Mouse (Mus musculus) testis, adult 2 months (tissue): ENCODE data around the gene Nelfcd. TPM values are rescaled to one million over a fixed set of nuclear protein-coding genes. Genes with fewer than 3 reads are reported as not detected.

ENCODE experiments used
- H3K27ac ChIP-seq: fragments of 200-500 bp; 2 replicates; pipeline ENCODE4 v1.5.1; 2012; ENCODE audit warnings: low read depth, low read length; ENCODE audit not compliant: control insufficient read depth, insufficient read depth
- H3K27me3 ChIP-seq: fragments of 200-500 bp; 2 replicates; pipeline ENCODE4 v1.6.1; 2012; ENCODE audit warnings: mild to moderate bottlenecking, low read length, moderate library complexity; ENCODE audit not compliant: control insufficient read depth, insufficient read depth
- H3K36me3 ChIP-seq: fragments of 200-500 bp; 2 replicates; pipeline ENCODE4 v1.6.1; 2012; ENCODE audit warnings: mild to moderate bottlenecking, low read length; ENCODE audit not compliant: control insufficient read depth, insufficient read depth
- H3K4me1 ChIP-seq: fragments of 200-500 bp; 2 replicates; pipeline ENCODE4 v1.6.1; 2012; ENCODE audit warnings: low read length; ENCODE audit not compliant: control insufficient read depth, insufficient read depth
- H3K4me3 ChIP-seq: fragments of 200-500 bp; 2 replicates; pipeline ENCODE4 v1.5.1; 2012; ENCODE audit warnings: low read depth, mild to moderate bottlenecking, low read length, moderate library complexity, mixed read lengths; ENCODE audit not compliant: control insufficient read depth
- CTCF ChIP-seq: fragments of 200-500 bp; IDR thresholded peaks from 2 replicates; pipeline ENCODE4 v1.5.1; 2012; ENCODE audit warnings: low read depth, mild to moderate bottlenecking, inconsistent platforms, low read length, moderate library complexity; ENCODE audit not compliant: control insufficient read depth, insufficient read depth, insufficient replicate concordance
- POLR2A ChIP-seq: fragments of 200-500 bp; IDR thresholded peaks from 2 replicates; pipeline ENCODE4 v1.6.1; 2012; ENCODE audit warnings: low read depth, mild to moderate bottlenecking, inconsistent platforms, low read length, moderate library complexity; ENCODE audit not compliant: control insufficient read depth
- polyA plus RNA-seq: library from polyadenylated mRNA; depleted of rRNA; stranded (reverse); fragments of >200 nt; gene quantifications from 2 replicates; pipeline ENCODE4 v1.2.3, GENCODE M21; 2012

Nelfcd gene
- polyA plus RNA-seq, 1 experiment = 28.4 TPM

DNA sequence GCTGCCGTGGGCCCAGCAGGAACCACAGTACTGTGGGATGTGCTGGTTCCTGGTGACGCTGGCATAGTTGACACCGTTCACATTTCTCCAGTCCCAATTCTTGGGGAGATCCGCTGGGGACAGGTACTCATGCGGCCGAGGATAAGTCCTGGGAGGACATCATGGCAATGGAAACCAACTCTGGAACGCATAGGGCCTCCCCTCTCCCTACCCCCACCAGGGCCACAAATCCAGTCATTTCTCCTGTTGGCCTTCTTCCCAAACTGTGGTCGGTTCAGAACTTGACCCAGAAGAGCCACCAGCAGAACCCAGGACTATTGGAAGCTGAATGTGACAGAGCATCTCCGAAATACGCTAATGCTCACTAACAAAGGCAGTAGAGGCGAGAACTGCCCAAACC is 22.6 kb downstream of the Nelfcd start:
- Histone ChIP-seq H3K27me3 (no peaks in the 10 kb centered on the region), H3K27ac (no peak overlapping the region)

DNA sequence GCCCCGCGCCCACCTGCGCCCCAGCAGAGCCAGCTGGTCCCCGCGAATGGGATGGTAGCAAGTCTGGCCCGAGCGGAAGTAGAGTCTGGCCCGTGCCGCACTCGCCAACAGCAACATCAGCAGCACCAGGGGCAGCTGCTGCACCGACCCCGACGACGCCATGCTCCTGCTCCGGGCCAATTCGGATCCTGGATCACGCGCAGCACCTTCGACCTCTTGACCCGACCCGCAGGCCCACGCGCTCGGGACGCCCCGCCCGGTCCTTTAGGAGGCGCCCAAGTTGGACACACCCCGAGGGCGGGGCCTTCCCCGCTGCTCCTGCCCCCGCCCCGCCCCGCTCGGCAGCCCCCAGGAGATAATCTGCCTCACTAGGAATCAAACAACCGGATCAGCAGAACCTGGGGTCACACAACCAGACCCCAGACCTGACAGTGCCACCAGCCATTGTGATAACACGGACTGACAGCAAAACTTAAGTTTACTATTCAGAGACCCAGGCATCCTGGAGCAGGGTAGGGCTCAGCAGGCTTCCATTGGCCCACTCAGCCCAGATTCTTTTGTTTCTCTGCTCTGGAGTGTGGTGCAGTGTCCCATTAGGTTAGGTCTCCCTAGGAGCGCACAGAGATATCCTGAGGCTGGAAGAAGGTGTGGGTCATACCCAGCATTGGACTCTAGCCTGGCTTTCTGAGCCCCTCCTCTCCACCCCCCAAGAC is 23.3 kb downstream of the Nelfcd start, which contains the start of gene Ctsz:
Ctsz (minus strand) TSS at position 303 of the 713 bp plus-strand sequence.
- peak within 1 kb of the TSS; percentile 75 for H3K4me3 ChIP-seq
- peaks cover 9% of the 10 kb centered on the region for H3K4me1 ChIP-seq
- no peaks in the 10 kb centered on the region for H3K27me3 ChIP-seq
- no peak for TF ChIP-seq POLR2A
- no peak for TF ChIP-seq CTCF
- H3K27ac ChIP-seq = no peak within 1 kb of the TSS
- H3K36me3 ChIP-seq = no peaks in the 10 kb centered on the region

More for the DNA sequence above, 22.6 kb downstream of the Nelfcd start:
- Histone ChIP-seq H3K36me3 (no peaks in the 10 kb centered on the region), H3K4me1 (peaks cover 9% of the 10 kb centered on the region), H3K4me3 (peak overlapping the region; percentile 75; the same call in 1 of the 2 replicates)
- no peak for TF ChIP-seq POLR2A
- TF ChIP-seq CTCF = no peak

DNA sequence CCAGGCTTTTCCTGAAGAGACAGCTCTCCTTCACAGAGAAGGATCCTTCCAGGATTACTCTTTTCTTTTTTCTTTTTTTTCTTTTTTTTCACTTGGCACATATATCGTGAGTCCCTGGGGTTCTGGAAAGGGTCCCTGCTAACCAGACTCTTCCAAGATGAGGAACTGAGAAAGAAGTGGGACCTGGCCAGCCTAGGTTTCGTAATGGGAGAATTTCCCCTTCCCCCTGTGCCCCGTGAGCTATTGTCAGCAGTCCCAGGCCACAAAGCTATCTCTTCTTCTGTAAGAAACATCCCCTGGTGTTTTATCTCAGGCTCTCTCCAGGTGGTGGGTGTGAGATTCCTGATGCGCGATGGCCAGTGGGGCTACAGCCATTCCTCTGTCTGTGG is 23.8 kb downstream of the Nelfcd start:
- H3K27me3 ChIP-seq = no peaks in the 10 kb centered on the region
- peaks cover 9% of the 10 kb centered on the region for H3K4me1 ChIP-seq
- TF ChIP-seq POLR2A (no peak), CTCF (no peak)
- H3K36me3 ChIP-seq = no peaks in the 10 kb centered on the region
- H3K27ac ChIP-seq = no peak overlapping the region
- no peak overlapping the region for H3K4me3 ChIP-seq

DNA sequence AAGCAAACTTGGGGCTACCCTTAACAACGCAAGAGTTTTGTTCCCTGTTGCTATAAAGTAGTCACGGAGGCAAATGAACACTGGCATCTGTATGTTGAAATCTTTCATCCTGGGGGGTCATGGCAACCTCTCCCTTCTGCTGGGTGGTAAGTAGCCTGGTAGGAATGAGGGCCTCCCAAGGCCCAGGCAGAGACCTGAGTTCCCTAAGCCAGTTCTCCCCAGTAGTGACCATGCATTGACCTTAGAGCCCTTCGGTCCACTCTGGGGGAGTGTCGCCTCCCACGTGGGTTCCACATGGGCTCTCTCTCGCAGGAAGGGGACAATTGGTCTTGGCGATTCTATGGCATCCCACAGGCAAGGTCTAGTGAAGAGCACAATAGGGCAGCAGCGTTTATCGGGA is 24.4 kb downstream of the Nelfcd start:
- H3K4me1 ChIP-seq = peaks cover 9% of the 10 kb centered on the region
- H3K27ac ChIP-seq = no peak overlapping the region
- no peak overlapping the region for H3K4me3 ChIP-seq
- no peaks in the 10 kb centered on the region for H3K27me3 ChIP-seq
- H3K36me3 ChIP-seq = no peaks in the 10 kb centered on the region
- no peak for TF ChIP-seq CTCF
- TF ChIP-seq POLR2A = no peak

DNA sequence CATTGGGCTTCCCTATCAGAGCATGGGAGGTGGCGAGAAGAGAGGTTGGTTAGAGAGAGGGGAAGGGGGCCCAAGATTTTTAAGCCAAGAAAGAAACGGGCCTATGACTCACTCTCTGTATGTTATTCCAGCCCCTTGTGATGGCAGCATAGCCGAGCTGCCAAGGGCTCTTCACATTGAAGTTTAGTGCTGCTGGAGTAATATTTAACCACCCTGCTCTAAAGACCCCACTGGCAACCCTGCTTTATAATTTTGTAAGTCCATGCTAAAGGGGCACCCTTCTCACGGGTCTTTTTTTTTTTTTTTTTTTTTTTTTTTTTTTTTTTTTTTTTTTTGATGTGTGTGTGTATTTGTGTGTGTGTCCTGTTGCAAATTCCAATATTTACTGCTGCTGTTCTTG is 26.3 kb downstream of the Nelfcd start:
- Histone ChIP-seq H3K36me3 (no peaks in the 10 kb centered on the region), H3K4me1 (peaks cover 9% of the 10 kb centered on the region), H3K27ac (no peak overlapping the region)

DNA sequence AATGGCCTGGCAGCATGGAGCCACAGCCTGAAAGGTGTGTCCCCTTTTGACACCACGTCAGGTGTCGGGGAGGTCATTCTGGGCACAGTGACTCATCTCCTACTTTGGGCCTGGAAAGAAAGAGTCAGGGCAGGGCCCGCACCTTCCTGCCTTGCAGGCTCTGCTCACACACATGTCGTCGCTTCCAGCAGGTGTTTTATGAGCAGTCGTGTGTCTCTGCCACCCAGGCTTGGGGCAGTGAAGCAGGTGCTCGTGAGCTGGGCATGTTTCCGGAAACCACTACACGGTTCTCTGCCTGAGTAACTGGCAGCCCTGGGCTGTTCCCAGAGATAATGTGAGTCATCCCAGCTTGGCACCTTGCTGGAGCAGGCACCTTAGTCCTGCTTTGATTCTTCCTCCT is 26.9 kb downstream of the Nelfcd start:
- no peak overlapping the region for H3K27ac ChIP-seq
- H3K27me3 ChIP-seq = no peaks in the 10 kb centered on the region
- TF ChIP-seq CTCF = no peak
- TF ChIP-seq POLR2A = no peak
- H3K4me3 ChIP-seq = no peak overlapping the region
- no peaks in the 10 kb centered on the region for H3K36me3 ChIP-seq
- H3K4me1 ChIP-seq = peaks cover 9% of the 10 kb centered on the region

More for the DNA sequence above, 26.3 kb downstream of the Nelfcd start:
- TF ChIP-seq POLR2A = no peak
- TF ChIP-seq CTCF = no peak
- Histone ChIP-seq H3K4me3 (no peak overlapping the region), H3K27me3 (no peaks in the 10 kb centered on the region)

DNA sequence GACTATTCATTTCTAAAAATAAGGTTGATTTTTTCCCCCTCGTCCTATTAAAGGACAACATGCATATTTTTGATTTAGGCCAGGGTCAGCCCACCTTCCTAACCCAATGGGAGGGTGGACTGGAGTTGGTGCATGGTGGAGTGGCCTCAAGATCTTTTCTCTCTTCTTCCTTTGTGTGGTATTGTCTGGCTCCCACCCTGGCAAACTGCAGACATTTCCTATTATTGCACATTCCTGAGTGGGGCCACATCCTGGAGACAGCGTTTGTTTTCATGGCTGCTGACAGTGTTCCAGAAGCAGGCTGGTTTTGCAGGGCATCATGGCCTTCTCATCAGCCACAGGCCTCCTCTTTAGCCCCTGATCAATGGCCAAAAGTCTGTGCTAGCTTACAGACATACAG is 27.4 kb downstream of the Nelfcd start:
- no peaks in the 10 kb centered on the region for H3K36me3 ChIP-seq
- no peaks in the 10 kb centered on the region for H3K27me3 ChIP-seq
- TF ChIP-seq CTCF (no peak), POLR2A (no peak)
- peaks cover 8% of the 10 kb centered on the region for H3K4me1 ChIP-seq
- no peak overlapping the region for H3K4me3 ChIP-seq
- H3K27ac ChIP-seq = no peak overlapping the region

DNA sequence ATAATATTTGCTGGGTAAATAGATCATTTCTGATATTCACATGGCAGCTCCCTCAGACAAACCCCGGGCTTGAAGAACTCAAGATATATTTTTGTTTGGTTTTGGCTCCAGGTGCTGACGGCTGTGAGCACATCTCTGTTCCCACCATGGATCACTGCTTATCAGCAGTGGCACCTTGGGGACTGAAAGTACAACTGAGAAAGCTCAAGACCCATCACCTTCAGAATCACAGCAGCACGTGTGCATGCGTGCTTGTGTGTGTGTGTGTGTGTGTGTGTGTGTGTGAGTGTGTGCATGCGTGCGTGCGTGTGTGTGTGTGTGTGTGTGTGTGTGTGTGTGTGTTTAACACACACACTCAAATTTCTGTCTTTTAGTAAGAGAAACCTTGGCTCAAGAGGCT is 28.8 kb downstream of the Nelfcd start:
- TF ChIP-seq CTCF = no peak
- no peak for TF ChIP-seq POLR2A
- Histone ChIP-seq H3K27me3 (no peaks in the 10 kb centered on the region), H3K36me3 (no peaks in the 10 kb centered on the region), H3K4me1 (no peaks in the 10 kb centered on the region), H3K27ac (no peak overlapping the region), H3K4me3 (no peak overlapping the region)
